Mouse (Mus musculus): ENCODE results near the gene Ric1. TPM values are rescaled to one million over a fixed set of nuclear protein-coding genes. Genes with fewer than 3 reads are reported as not detected.

Gene Ric1
- total RNA-seq, 2 experiments from 2014 or later: 38.7 to 47.3 TPM

GRCm38 (mm10) chr19:29610907-29611306 is 88.8 kb downstream of the Ric1 start:
- 0 out of 2 replicates have a peak overlapping the region, but pooled peaks have one; percentile 37 for H3K27ac ChIP-seq
- no peak overlapping the region for H3K4me3 ChIP-seq
- no peak for DNase-seq (ENCODE audit: low spot score in 2 of 2)
- TF ChIP-seq CTCF (conservative IDR thresholded peaks at IDR 0.05): no peak

GRCm38 (mm10) chr19:29612102-29612501 is 90.0 kb downstream of the Ric1 start:
- TF ChIP-seq CTCF (conservative IDR thresholded peaks at IDR 0.05): no peak
- no peak for DNase-seq (ENCODE audit: low spot score in 2 of 2)
- Histone ChIP-seq H3K4me3 (no peak overlapping the region), H3K27ac (no peak overlapping the region)

GRCm38 (mm10) chr19:29641055-29641454 is 119.0 kb downstream of the Ric1 start:
- Histone ChIP-seq H3K4me3 (no peak overlapping the region), H3K27ac (no peak overlapping the region)
- no peak for DNase-seq (ENCODE audit: low spot score in 2 of 2)
- no peak for TF ChIP-seq CTCF (conservative IDR thresholded peaks at IDR 0.05)

- no peak for TF ChIP-seq CTCF (conservative IDR thresholded peaks at IDR 0.05)
- Histone ChIP-seq H3K4me3 (no peak overlapping the region), H3K27ac (no peak overlapping the region)
- DNase-seq (ENCODE audit: low spot score in 2 of 2): no peak
These were observed 119.4 kb downstream of the Ric1 start for GRCm38 (mm10) chr19:29641510-29641909.

GRCm38 (mm10) chr19:29642211-29642610 is 120.1 kb downstream of the Ric1 start:
- no peak for TF ChIP-seq CTCF (conservative IDR thresholded peaks at IDR 0.05)
- DNase-seq (ENCODE audit: low spot score in 2 of 2): no peak
- Histone ChIP-seq H3K27ac (0 out of 2 replicates have a peak overlapping the region, but pooled peaks have one; percentile 3), H3K4me3 (no peak overlapping the region)

GRCm38 (mm10) chr19:29643194-29643922 is 121.3 kb downstream of the Ric1 start:
- TF ChIP-seq CTCF (conservative IDR thresholded peaks at IDR 0.05): no peak
- no peak for DNase-seq (ENCODE audit: low spot score in 2 of 2)
- no peak overlapping the region for H3K4me3 ChIP-seq
- H3K27ac ChIP-seq: no peak overlapping the region

- DNase-seq (ENCODE audit: low spot score in 2 of 2): no peak
- no peak overlapping the region for H3K4me3 ChIP-seq
- TF ChIP-seq CTCF (conservative IDR thresholded peaks at IDR 0.05): peak; percentile 58
- H3K27ac ChIP-seq: no peak overlapping the region
These were observed 122.7 kb downstream of the Ric1 start for GRCm38 (mm10) chr19:29644747-29645146.

- peak; percentile 95 to 99 for DNase-seq (ENCODE audit: low spot score in 2 of 2)
These were observed 125.8 kb downstream of the Ric1 start, which contains the start of gene Ermp1 for GRCm38 (mm10) chr19:29647651-29648549. Gene Ermp1, minus strand, starts transcription at chr19:29648415.

GRCm38 (mm10) chr19:29648550-29648914 is 126.5 kb downstream of the Ric1 start:
- no peak for DNase-seq (ENCODE audit: low spot score in 2 of 2)
- Histone ChIP-seq H3K27ac (peak overlapping the region; percentile 92), H3K4me3 (peak overlapping the region; percentile 93)
- TF ChIP-seq CTCF (conservative IDR thresholded peaks at IDR 0.05): no peak

More at GRCm38 (mm10) chr19:29647651-29648549, 125.8 kb downstream of the Ric1 start, which contains the start of gene Ermp1:
- H3K4me3 ChIP-seq: peak within 1 kb of the TSS; percentile 93
- H3K27ac ChIP-seq: peak within 1 kb of the TSS; percentile 92
- peak; percentile 96 for TF ChIP-seq CTCF (conservative IDR thresholded peaks at IDR 0.05)

GRCm38 (mm10) chr19:29649683-29650082 is 127.6 kb downstream of the Ric1 start:
- Histone ChIP-seq H3K4me3 (no peak overlapping the region), H3K27ac (no peak overlapping the region)
- no peak for DNase-seq (ENCODE audit: low spot score in 2 of 2)
- TF ChIP-seq CTCF (conservative IDR thresholded peaks at IDR 0.05): no peak

- no peak for DNase-seq (ENCODE audit: low spot score in 2 of 2)
- TF ChIP-seq CTCF (conservative IDR thresholded peaks at IDR 0.05): no peak
- no peak overlapping the region for H3K27ac ChIP-seq
- H3K4me3 ChIP-seq: no peak overlapping the region
These were observed 131.7 kb downstream of the Ric1 start for GRCm38 (mm10) chr19:29653768-29654265.

- no peak overlapping the region for H3K27ac ChIP-seq
- no peak for TF ChIP-seq CTCF (conservative IDR thresholded peaks at IDR 0.05)
- H3K4me3 ChIP-seq: no peak overlapping the region
- no peak for DNase-seq (ENCODE audit: low spot score in 2 of 2)
These were observed 133.1 kb downstream of the Ric1 start for GRCm38 (mm10) chr19:29655148-29655547.

- Histone ChIP-seq H3K4me3 (no peak overlapping the region), H3K27ac (no peak overlapping the region)
- no peak for DNase-seq (ENCODE audit: low spot score in 2 of 2)
- TF ChIP-seq CTCF (conservative IDR thresholded peaks at IDR 0.05): no peak
These were observed 133.9 kb downstream of the Ric1 start for GRCm38 (mm10) chr19:29656029-29656428.

Other genes with a start within 250 kb of the Ric1 start
- gene Insl6, start 196.9 kb upstream of the Ric1 start, total RNA-seq (2021): 1 to 10 TPM in 1 of 2 experiments, under 1 TPM in 1; 0.74 to 1.3 TPM
- gene Rln1, start 187.6 kb upstream of the Ric1 start, total RNA-seq (2021): 1 to 10 TPM; 2.2 to 4.1 TPM
- gene Plgrkt, start 154.9 kb upstream of the Ric1 start, total RNA-seq (2021): 10 to 100 TPM; 26.4 to 27.6 TPM
- 1 to 10 TPM in 1 of 2 experiments, under 1 TPM in 1; 1.00 to 1.2 TPM for gene Cd274, start 154.8 kb upstream of the Ric1 start, total RNA-seq (2021)
- gene Pdcd1lg2, start 111.4 kb upstream of the Ric1 start, total RNA-seq (2021): not detected
- 10 to 100 TPM; 57.0 to 59.3 TPM for gene Ermp1, start 126.1 kb downstream of the Ric1 start, total RNA-seq (2021)
- under 1 TPM; 0.56 to 0.79 TPM for gene Mlana, start 175.5 kb downstream of the Ric1 start, total RNA-seq (2021)